Mouse (Mus musculus): Measurements from ENCODE around the gene Pld5. TPM values are rescaled to one million over a fixed set of nuclear protein-coding genes. Genes with fewer than 3 reads are reported as not detected.

The Pld5 gene
- polyA plus RNA-seq, 1 experiment: 0.09 TPM

DNA sequence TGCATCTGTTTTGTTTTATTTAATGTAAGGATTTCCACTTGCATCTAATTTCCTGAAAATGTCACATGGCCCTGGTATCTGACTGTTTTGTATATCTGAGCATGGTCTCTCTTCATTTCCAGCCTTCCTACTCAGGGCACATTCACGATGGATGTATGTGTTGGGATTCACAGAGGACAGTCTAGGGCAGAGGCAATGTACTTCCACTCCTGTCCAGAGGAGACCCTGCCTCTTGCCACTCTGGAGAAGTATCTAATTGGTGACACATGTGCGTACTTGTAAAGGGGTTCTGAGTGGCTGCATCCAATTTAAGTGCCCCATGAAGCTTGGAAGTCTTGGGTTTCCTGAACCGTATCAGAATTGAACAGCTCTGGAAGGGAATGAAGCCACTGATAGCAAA is 324.7 kb downstream of the Pld5 start:
- DNase-seq (ENCODE audit: low read depth): no peak

DNA sequence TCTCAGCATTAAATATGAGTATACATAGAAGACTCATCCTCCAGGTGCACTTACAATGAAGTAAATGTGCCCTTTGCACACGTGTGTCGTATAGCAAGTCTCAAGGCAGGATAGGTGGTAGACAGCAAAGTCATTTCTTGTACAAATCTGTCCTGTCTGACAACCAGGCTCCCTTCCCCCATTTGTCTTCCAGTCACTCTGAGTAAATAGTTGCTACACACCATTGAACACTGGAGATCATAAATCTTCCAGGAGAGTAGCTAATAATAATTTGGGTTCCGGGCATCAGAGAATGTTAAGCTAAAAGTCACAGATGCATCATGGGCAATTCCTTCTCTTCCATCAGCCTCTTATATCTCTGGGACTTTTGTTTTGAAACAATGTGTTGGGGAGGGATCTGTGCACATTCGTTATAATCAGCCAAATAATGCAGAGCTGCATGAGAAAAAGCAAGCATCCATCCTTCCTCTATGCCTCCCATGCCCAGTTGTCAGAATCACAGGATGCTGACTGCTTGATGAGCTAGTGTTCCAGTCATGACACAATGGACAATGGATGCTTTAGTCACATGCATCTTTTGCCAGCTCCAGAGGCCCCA is 328.3 kb downstream of the Pld5 start:
- no peak for DNase-seq (ENCODE audit: low read depth)

DNA sequence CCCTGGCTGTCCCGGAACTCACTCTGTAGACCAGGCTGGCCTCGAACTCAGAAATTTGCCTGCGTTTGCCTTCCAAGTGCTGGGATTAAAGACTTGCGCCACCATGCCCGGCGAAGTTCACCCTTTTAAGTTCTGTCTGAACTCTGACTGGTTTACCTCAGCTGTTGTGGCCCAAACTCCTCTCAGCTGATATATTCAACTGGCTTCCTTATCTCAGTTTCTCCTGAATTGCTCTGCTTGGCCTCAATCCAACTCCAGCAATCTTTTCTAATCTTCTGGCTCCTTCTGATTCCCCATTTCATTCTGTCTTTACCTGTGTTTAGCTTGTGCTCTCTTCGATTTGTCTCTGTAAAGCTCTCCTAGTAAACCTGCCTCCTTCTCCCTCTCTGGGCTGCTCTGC is 331.9 kb downstream of the Pld5 start:
- DNase-seq (ENCODE audit: low read depth): no peak

DNA sequence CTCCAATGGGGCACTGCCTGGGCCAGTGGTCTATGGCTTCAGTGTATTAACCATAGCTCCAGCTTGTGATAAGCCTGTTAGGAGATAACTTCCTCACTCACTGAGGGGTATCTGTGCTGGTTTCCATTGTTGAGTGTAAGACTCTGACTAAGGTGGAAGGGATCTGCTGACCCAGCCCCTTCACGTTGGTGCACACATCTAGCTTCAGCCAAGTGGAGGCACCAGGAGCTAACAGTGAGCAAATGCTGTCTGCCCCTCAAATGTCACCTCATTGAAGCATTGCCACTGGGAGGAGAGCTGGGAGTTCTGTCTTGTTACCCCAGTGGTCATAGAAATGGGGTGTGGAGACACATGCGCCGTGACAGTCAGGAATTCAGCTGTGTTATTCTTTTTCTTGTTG is 336.4 kb downstream of the Pld5 start:
- no peak for DNase-seq (ENCODE audit: low read depth)

DNA sequence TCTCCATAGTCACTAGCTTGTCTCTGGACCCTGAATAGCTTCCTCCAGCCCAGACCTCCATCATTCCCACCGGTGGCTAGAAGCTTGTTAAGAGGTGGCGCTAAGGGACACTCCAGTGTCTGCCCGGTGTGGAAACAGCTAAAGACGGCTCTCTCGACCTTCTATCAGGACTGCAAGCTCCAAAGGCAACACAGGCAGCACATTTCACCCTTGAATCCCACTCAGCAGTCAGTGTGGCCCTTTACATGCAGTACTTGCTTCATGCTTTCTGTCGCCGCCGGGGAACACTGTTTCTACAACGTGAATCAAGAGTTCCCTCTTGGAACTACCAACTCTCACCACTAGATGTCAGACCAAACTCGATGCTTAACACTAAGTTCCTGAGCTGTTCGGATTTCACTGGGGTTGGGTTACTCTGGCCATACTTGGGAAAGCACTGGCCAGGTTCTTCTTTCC is 338.8 kb downstream of the Pld5 start:
- peak; percentile 9 for DNase-seq (ENCODE audit: low read depth)

DNA sequence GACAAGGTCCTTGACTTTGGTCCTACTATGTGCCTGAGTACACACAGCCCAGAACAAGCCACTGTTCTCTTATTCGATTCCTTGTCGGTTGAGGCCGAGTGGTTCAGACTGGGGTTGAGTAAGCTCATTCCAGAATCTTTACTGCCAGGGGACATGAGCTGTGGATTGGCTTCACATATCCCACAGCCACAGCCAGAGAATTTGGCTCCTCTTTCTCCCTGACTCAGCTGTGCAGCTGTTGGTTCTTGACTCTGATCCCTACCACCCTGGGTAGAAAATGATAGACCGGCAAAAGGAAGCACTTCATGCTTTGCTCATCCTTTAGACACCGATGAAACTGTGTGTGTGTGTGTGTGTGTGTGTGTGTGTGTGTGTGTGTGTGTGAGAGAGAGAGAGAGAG is 343.7 kb downstream of the Pld5 start:
- no peak for DNase-seq (ENCODE audit: low read depth)

DNA sequence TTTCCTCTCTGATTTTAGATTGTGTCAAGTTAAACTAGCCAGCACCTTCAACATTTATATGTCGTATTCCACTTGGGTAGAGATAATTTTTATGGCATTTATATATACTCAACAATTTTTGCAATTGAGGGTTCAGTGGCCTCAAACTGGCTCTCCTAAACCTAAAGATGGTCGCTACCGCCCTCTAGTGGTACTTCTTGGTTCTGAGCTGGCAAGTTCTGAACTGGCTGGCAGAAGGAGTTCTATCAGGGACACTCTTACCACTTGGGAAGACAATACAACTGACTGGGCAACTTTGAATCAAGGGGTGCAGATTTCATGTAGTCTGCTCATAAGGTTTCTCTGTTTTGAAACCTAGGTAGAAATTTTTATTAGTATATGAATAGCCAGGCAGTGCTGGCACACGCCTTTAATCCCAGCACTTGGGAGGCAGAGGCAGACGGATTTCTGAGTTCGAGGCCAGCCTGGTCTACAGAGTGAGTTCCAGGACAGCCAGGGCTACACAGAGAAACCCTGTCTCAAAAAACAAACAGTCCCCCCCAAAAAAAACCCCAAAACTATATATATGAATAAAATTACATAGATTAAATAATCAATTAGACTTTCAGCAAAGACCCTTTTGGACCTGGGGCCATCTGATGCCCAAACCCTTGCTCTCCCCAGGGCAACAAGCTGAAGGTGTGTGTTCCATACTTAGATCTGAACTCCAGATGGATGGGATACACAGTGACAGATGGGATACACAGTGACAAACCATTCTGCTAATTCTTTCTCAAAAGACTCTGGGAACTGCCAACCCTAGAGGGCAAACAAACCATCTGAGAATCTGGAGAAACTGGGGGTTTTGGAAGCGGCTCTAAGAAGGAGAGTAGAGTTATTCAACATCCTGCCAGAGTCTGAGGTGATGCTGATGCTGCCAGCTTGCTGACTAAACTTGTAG is 351.0 kb downstream of the Pld5 start:
- DNase-seq (ENCODE audit: low read depth): no peak

DNA sequence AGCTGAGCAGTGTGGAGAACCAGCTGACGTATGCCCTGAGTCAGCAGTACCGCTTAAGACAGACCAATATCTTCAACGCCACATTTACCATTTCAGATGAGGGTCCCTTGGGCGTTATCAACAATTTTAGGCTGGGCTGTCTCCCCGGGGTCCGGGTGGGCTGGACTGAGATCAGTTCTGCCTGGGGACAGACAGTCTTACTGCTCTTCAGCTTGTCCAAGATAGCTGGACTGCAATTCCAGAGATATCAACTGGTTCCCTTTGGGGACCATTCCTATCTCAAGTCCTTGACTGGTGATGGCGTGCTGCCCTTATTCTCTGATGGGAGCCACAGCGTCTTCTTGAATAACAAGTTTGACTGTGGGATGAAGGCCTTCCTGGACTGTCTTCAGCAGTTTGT is 354.0 kb downstream of the Pld5 start:
- DNase-seq (ENCODE audit: low read depth): no peak

DNA sequence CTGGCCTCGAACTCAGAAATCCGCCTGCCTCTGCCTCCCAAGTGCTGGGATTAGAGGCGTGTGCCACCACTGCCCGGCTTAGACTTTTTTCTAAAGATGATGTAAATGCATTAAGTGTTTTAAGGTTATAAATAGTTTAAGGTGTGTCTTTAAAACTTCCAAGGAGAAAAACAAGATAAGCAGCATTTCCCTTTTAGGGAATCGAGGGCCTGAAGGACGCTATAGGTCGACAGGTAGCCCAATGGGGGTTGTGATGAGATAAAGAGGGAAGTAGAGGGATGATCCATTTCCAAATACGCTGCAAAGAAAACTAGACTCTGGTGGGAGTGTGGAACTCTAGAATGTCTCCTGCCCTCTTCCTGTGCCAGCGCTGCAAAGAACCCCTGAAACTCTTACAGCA is 355.1 kb downstream of the Pld5 start, which contains the start of gene Gm38100:
Gene Gm38100, plus strand, starts transcription at position 301 of the 400 bp plus-strand sequence.
- no peak for DNase-seq (ENCODE audit: low read depth)

DNA sequence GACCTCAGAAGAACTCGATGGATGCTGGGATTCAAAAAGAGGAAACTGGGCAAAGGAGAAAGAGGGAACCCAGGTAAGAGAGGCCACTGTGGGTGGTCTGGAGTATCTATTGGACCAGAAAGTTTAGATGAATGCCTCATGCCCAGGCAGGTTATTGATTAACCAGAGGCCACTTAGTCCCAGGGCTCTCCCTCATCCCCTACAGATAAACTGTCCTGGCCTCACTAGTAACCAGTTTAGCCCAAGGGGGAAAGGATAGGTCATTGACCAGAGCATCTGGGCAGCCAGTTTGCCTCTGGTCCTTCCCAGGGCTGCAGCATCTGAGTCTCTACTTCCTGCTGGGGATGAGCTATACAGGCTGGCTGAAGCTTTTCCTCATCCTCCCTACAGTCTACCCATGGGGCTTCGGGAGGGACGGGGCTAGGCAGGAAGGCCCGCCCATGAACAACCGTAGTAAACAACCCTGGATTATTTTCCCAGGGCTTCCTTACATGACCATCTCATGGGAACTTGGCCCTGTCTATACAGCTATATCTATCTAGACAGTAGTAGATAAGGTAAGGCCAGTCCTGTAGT is 361.3 kb downstream of the Pld5 start:
- no peak for DNase-seq (ENCODE audit: low read depth)

Measured in gonadal fat pad, adult 2 months (tissue).